Mouse (Mus musculus) T-cell, adult 66 days (primary cell): Measurements from ENCODE around the gene Usp6nl. TPM values are rescaled to one million over a fixed set of nuclear protein-coding genes. Genes with fewer than 3 reads are reported as not detected.

ENCODE experiments used
- total RNA-seq, 2 experiments: library from RNA; stranded (reverse); gene quantifications; 3 replicates in 1 of 2; 4 replicates in 1 of 2; pipeline ENCODE4 v1.2.4; 2023

The Usp6nl gene
- 10 to 100 TPM; 17.1 to 26.2 TPM for total RNA-seq

DNA sequence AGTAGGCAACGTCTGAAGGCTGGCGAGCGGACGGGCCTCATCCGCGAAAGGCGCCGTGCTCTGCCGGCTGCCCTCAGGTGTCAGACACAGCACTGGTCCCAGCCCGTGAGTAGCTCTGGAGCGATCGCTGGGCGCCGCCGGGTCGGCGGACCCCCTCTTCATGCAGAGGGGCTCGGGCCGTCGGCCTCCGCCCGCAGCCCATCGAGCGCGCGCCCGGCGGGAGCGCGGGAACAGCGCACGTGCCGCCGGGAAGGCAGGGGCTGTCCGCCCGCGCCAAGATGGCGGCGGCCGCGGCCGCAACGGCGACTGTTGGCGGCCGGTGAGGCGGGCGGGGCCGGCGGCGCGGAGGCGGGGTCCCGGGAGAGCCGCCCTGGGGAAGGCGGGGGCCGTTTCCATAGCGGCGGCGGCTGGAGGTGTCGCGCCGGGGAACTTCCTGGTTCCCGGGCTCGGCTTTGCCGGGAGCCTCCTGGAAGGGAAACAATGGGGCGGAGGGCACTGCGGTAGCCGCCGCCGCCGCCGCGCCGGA lies at the start of gene Usp6nl:
Usp6nl (plus strand) TSS at position 292 of the 526 bp plus-strand sequence.

Other genes starting within 250 kb of the Usp6nl start
- gene Proser2, start 192.5 kb upstream of the Usp6nl start, total RNA-seq: not detected
- gene Echdc3, start 109.6 kb upstream of the Usp6nl start, total RNA-seq: not detected